Mouse (Mus musculus): Measurements from ENCODE around the gene Ngfr. TPM values are rescaled to one million over a fixed set of nuclear protein-coding genes. Genes with fewer than 3 reads are reported as not detected.

Gene Ngfr
- total and polyA plus RNA-seq, 2 experiments from 2014 or later, result 1.5 to 2.0 TPM

DNA sequence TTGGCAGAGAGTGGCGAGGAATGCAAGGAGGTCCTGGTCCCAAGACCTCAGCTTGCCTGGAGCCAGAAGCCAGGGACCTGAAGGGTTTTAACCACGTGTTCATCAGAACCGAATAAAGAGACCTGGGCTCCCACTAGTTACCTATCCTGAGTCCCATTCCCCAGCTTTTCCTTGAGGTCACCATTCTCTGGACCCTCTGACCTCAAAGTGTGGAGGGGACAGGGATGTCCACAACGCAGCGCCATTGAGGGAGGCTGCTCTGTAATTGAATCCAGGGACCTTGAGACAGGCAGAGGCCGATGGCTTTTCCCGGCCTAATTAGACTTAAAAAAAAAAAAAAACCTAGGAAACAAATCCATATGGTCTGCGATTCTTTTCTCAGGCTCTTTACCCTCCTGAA is 32.3 kb downstream of the Ngfr start:
- H3K4me1 ChIP-seq (ENCODE audit: control insufficient read depth, insufficient read depth), result no peaks in the 10 kb centered on the region
- WGBS, result 61% methylated on average over 8 of the region's 8 CpGs
- H3K27ac ChIP-seq (ENCODE audit: low read depth), result no peak overlapping the region
- DNase-seq (ENCODE audit: low spot score) (no peak), ATAC-seq (ENCODE audit: insufficient read depth, low read depth) (no peak)
- H3K9ac ChIP-seq (replicated peaks; ENCODE audit: low read depth, low read length), result no peak overlapping the region
- H3K27me3 ChIP-seq (ENCODE audit: control insufficient read depth, insufficient read depth, low read length), result 0 out of 2 replicates have a peak, but pooled peaks cover 4% of the 10 kb centered on the region
- 0 out of 2 replicates have a peak, but pooled peaks cover 2% of the 10 kb centered on the region for H3K9me3 ChIP-seq (replicated peaks; ENCODE audit: control insufficient read depth, low read length)
- no peak overlapping the region for H3K4me3 ChIP-seq (ENCODE audit: low read depth, low read length)
- no peaks in the 10 kb centered on the region for H3K36me3 ChIP-seq (replicated peaks; ENCODE audit: control insufficient read depth, insufficient read depth, low read length)
- H3K4me2 ChIP-seq (ENCODE audit: low read depth, low read length), result no peak overlapping the region
- no peak for TF ChIP-seq CTCF (IDR thresholded peaks at IDR 0.05; ENCODE audit: low read depth)
- TF ChIP-seq EP300 (IDR thresholded peaks at IDR 0.05; ENCODE audit: low read depth), result no peak

DNA sequence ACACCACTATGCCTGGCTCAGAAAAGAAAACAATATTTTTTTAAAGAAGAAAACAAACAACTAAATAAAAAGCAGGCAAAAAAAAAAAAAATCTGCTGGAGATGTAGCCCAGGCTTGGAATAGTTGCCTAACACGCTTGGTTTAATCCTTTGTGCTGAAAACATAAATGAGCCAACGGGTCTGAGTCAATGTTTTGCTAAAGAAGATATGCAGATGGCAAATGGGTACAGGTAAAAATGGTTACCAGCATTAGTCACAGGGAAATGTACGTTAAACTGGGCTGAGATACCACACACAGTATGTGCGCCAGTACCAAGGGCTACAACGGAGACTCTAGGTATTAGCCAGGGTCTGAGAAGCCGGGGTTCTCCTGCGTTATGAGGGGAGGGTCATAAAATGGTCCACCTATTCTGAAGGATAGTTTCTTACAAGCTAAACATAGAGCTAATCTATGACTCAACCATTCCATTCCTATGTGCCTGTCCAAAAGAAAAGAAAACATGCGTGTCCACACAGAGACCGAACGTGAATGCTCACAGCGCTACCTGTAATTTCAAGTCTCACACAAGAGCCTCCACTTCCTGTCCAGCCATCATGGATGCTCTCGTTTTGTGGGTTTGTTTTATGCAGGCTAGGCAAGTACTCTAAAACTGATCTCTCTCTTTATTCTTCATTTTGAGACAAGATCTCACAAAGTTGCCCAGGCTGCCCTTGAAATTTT is 37.1 kb downstream of the Ngfr start:
- WGBS, result 68% methylated on average over 12 of the region's 12 CpGs
- DNase-seq (ENCODE audit: low spot score), result no peak
- H3K4me3 ChIP-seq (ENCODE audit: low read depth, low read length), result no peak overlapping the region
- no peaks in the 10 kb centered on the region for H3K4me1 ChIP-seq (ENCODE audit: control insufficient read depth, insufficient read depth)
- no peak overlapping the region for H3K9ac ChIP-seq (replicated peaks; ENCODE audit: low read depth, low read length)
- H3K4me2 ChIP-seq (ENCODE audit: low read depth, low read length), result no peak overlapping the region
- 0 out of 2 replicates have a peak, but pooled peaks cover 2% of the 10 kb centered on the region for H3K9me3 ChIP-seq (replicated peaks; ENCODE audit: control insufficient read depth, low read length)
- TF ChIP-seq CTCF (IDR thresholded peaks at IDR 0.05; ENCODE audit: low read depth) (no peak), EP300 (IDR thresholded peaks at IDR 0.05; ENCODE audit: low read depth) (no peak)
- H3K27ac ChIP-seq (ENCODE audit: low read depth), result no peak overlapping the region
- H3K36me3 ChIP-seq (replicated peaks; ENCODE audit: control insufficient read depth, insufficient read depth, low read length), result no peaks in the 10 kb centered on the region
- no peak for ATAC-seq (ENCODE audit: insufficient read depth, low read depth)
- H3K27me3 ChIP-seq (ENCODE audit: control insufficient read depth, insufficient read depth, low read length), result no peaks in the 10 kb centered on the region

DNA sequence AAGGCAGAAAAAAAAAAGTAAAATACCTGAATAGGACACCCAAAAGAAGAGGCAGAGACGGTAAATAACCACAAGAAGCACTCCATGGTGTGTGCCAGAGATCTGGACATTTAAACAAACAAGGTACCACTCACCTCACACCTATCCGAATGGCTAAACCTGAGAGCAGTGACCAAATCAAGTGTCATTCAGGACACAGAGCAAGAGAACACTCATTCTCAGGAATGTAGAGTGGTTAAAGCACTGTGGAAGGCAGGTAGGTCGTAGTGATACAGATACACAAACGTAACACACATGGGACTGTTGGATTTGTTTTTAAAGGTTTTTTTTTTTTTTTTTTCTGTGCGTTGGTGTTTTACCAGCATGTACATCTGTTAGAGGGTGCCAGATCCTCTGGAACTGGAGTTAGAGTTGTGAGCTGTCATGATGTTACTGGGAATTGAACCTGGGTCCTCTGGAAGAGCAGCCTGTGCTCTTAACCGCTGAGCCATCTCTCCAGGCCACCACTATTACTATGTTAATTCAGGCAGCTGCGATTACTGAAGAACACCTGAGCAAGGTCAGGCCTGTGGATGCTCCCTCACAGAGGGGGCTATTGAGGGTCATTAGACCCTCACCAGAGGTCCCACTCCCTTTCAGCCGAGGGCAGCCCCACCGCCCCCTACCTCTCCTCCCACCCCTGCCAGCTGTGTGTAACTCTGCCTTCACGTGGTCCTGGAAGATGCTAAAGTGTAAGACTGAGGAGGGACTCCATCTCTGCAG is 41.3 kb downstream of the Ngfr start:
- Histone ChIP-seq H3K27ac (ENCODE audit: low read depth) (no peak overlapping the region), H3K36me3 (replicated peaks; ENCODE audit: control insufficient read depth, insufficient read depth, low read length) (no peaks in the 10 kb centered on the region), H3K9me3 (replicated peaks; ENCODE audit: control insufficient read depth, low read length) (no peaks in the 10 kb centered on the region), H3K4me3 (ENCODE audit: low read depth, low read length) (no peak overlapping the region), H3K4me1 (ENCODE audit: control insufficient read depth, insufficient read depth) (no peaks in the 10 kb centered on the region), H3K4me2 (ENCODE audit: low read depth, low read length) (no peak overlapping the region), H3K9ac (replicated peaks; ENCODE audit: low read depth, low read length) (no peak overlapping the region), H3K27me3 (ENCODE audit: control insufficient read depth, insufficient read depth, low read length) (no peaks in the 10 kb centered on the region)
- no peak for DNase-seq (ENCODE audit: low spot score)
- no peak for TF ChIP-seq EP300 (IDR thresholded peaks at IDR 0.05; ENCODE audit: low read depth)
- no peak for TF ChIP-seq CTCF (IDR thresholded peaks at IDR 0.05; ENCODE audit: low read depth)
- WGBS, result 76% methylated on average over 10 of the region's 10 CpGs
- no peak for ATAC-seq (ENCODE audit: insufficient read depth, low read depth)

DNA sequence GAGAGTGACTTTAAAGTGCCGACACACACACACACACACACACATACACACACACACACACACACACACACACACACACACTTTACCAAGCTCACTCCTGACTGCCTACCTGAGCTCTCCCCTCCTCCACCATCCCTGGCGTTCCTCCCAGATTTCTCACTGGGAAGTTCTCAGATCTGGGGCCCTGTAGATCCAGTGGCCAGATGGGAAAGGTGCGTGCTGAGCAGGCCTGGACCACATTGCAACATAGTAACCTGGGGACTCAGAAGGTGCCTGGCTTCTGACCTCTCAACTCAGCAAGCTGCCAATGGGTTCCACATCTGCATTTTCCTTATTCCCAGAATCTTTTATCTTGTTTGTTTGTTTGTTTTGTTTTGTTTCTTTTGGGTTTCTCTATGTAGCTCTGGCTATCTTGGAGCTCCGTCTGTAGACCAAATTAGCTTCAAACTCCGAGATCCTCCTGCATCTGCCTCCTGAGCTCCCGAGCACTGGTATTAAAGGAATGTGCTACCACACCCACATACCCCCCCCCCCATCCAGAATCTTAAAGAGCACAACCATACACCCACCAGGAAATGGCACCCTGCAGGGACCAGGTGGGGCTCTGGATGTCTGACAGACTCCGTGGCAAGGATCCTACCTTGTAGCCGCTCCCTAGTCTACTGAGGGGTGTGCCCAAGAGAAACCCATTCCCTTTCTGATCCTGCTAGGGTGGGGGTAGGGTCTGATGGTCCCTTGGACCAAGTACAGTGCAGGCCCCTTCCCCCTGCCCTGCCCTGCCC is 42.8 kb downstream of the Ngfr start:
- Histone ChIP-seq H3K27ac (ENCODE audit: low read depth) (no peak overlapping the region), H3K4me2 (ENCODE audit: low read depth, low read length) (no peak overlapping the region), H3K36me3 (replicated peaks; ENCODE audit: control insufficient read depth, insufficient read depth, low read length) (no peaks in the 10 kb centered on the region), H3K9ac (replicated peaks; ENCODE audit: low read depth, low read length) (no peak overlapping the region), H3K4me3 (ENCODE audit: low read depth, low read length) (no peak overlapping the region), H3K27me3 (ENCODE audit: control insufficient read depth, insufficient read depth, low read length) (0 out of 2 replicates have a peak, but pooled peaks cover 6% of the 10 kb centered on the region), H3K4me1 (ENCODE audit: control insufficient read depth, insufficient read depth) (peaks cover 4% of the 10 kb centered on the region; the same call in 1 of the 2 replicates), H3K9me3 (replicated peaks; ENCODE audit: control insufficient read depth, low read length) (no peaks in the 10 kb centered on the region)
- DNase-seq (ENCODE audit: low spot score) (no peak), ATAC-seq (ENCODE audit: insufficient read depth, low read depth) (no peak)
- TF ChIP-seq EP300 (IDR thresholded peaks at IDR 0.05; ENCODE audit: low read depth), result no peak
- no peak for TF ChIP-seq CTCF (IDR thresholded peaks at IDR 0.05; ENCODE audit: low read depth)
- 79% methylated on average over 8 of the region's 8 CpGs for WGBS

DNA sequence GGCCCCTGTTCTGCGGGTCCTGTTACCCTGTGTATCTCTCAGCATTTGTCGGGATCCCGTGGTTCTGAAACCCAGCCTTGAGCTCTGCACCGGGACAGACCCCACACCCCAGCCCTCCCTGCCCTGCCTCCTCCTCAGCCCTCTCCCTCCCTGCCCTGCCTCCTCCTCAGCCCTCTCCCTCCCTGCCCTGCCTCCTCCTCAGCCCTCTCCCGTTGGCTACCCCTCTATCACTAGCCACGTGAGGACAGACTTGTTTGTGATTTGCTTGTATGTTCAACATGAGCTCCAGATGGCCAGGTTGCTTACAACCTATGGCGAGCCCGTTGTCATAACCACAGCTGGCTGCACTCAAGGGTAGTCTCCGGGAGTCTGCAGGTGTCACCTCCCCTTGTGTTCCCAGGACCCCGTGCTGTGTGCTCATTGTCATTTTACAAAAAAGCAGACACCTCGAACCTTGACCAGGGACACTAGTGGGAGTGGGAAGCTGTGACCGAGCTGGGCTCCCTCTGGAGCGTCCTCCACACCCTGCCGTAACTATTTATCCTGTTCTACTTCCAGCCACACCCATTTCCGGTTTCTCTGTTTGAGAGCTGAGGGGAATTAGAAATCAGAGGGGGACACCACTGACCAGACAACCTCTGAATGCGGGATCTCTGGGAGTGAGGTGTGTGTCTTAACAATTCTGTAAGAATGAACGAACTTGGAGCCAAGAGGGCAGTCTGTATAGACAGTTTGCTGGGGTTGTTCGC is 46.7 kb downstream of the Ngfr start:
- H3K27me3 ChIP-seq (ENCODE audit: control insufficient read depth, insufficient read depth, low read length), result 0 out of 2 replicates have a peak, but pooled peaks cover 9% of the 10 kb centered on the region
- no peaks in the 10 kb centered on the region for H3K36me3 ChIP-seq (replicated peaks; ENCODE audit: control insufficient read depth, insufficient read depth, low read length)
- no peak overlapping the region for H3K27ac ChIP-seq (ENCODE audit: low read depth)
- H3K9me3 ChIP-seq (replicated peaks; ENCODE audit: control insufficient read depth, low read length), result no peaks in the 10 kb centered on the region
- WGBS, result 30% methylated on average over 18 of the region's 18 CpGs
- H3K4me3 ChIP-seq (ENCODE audit: low read depth, low read length), result no peak overlapping the region
- no peak overlapping the region; the same call in 1 of the 2 replicates for H3K9ac ChIP-seq (replicated peaks; ENCODE audit: low read depth, low read length)
- peaks cover 4% of the 10 kb centered on the region; the same call in 1 of the 2 replicates for H3K4me1 ChIP-seq (ENCODE audit: control insufficient read depth, insufficient read depth)
- H3K4me2 ChIP-seq (ENCODE audit: low read depth, low read length), result peak overlapping the region; percentile 38; the same call in 1 of the 2 replicates
- DNase-seq (ENCODE audit: low spot score), result peak; percentile 23
- no peak for ATAC-seq (ENCODE audit: insufficient read depth, low read depth)
- TF ChIP-seq EP300 (IDR thresholded peaks at IDR 0.05; ENCODE audit: low read depth), result no peak
- TF ChIP-seq CTCF (IDR thresholded peaks at IDR 0.05; ENCODE audit: low read depth), result no peak
